Mouse (Mus musculus) kidney, postnatal 14 days (tissue): ENCODE results near the gene Tmem234.

Source experiments
- DNase-seq: peaks from one replicate; pipeline ENCODE4 v3.0.0; 2022; ENCODE audit warnings: mixed read lengths

Tmem234 gene

GRCm38 (mm10) chr4:129622803-129623535 lies 22.5 kb downstream of the Tmem234 start:
- DNase-seq: no peak

GRCm38 (mm10) chr4:129623681-129624091 lies 23.2 kb downstream of the Tmem234 start, which contains the start of gene Ccdc28b:
TSS of gene Ccdc28b (minus strand) at chr4:129623947.
- peak; percentile 62 for DNase-seq

GRCm38 (mm10) chr4:129624281-129625028 lies 24.0 kb downstream of the Tmem234 start:
- DNase-seq: peak; percentile 91

- DNase-seq: peak; percentile 60
Observed at GRCm38 (mm10) chr4:129625029-129625370, 24.5 kb downstream of the Tmem234 start.

GRCm38 (mm10) chr4:129625496-129625895 lies 25.0 kb downstream of the Tmem234 start:
- DNase-seq: no peak

GRCm38 (mm10) chr4:129626035-129626434 lies 25.6 kb downstream of the Tmem234 start:
- no peak for DNase-seq

- DNase-seq: peak; percentile 63
Observed at GRCm38 (mm10) chr4:129630944-129631343, 30.5 kb downstream of the Tmem234 start.

GRCm38 (mm10) chr4:129631867-129632266 lies 31.4 kb downstream of the Tmem234 start:
- no peak for DNase-seq

GRCm38 (mm10) chr4:129633852-129634251 lies 33.4 kb downstream of the Tmem234 start:
- DNase-seq: no peak

GRCm38 (mm10) chr4:129639221-129639620 lies 38.8 kb downstream of the Tmem234 start:
- no peak for DNase-seq

- DNase-seq: peak; percentile 59
Observed at GRCm38 (mm10) chr4:129640101-129640637, 39.7 kb downstream of the Tmem234 start.

GRCm38 (mm10) chr4:129640638-129641467 lies 40.4 kb downstream of the Tmem234 start, which contains the start of gene Txlna:
TSS of gene Txlna (minus strand) at chr4:129641065.
- peak; percentile 98 for DNase-seq

- peak; percentile 36 for DNase-seq
Observed at GRCm38 (mm10) chr4:129641756-129642155, 41.3 kb downstream of the Tmem234 start.

GRCm38 (mm10) chr4:129645204-129645603 lies 44.7 kb downstream of the Tmem234 start:
- DNase-seq: no peak

GRCm38 (mm10) chr4:129648656-129649055 lies 48.2 kb downstream of the Tmem234 start:
- DNase-seq: no peak

- no peak for DNase-seq
Observed at GRCm38 (mm10) chr4:129650359-129650758, 49.9 kb downstream of the Tmem234 start.

- no peak for DNase-seq
Observed at GRCm38 (mm10) chr4:129654770-129655169, 54.3 kb downstream of the Tmem234 start.

- DNase-seq: no peak
Observed at GRCm38 (mm10) chr4:129661584-129661983, 61.1 kb downstream of the Tmem234 start.

- no peak for DNase-seq
Observed at GRCm38 (mm10) chr4:129662255-129662813, 61.9 kb downstream of the Tmem234 start.

- DNase-seq: peak; percentile 73
Observed at GRCm38 (mm10) chr4:129671491-129672082, 71.1 kb downstream of the Tmem234 start.

GRCm38 (mm10) chr4:129672083-129672877 lies 71.8 kb downstream of the Tmem234 start, which contains the start of gene Kpna6:
TSS of gene Kpna6 (minus strand) at chr4:129672767.
- peak; percentile 93 for DNase-seq
